Mouse (Mus musculus): Measurements from ENCODE around the gene Lhfpl5.
A peak's percentile ranks its signal among the peaks of the same experiment; 100 is the strongest.

- TF ChIP-seq EP300 (IDR thresholded peaks at IDR 0.05; ENCODE audit: low read depth) (no peak), CTCF (IDR thresholded peaks at IDR 0.05; ENCODE audit: low read depth) (peak; percentile 99)
Measured at GRCm38 (mm10) chr17:28528043-28528351, 47.4 kb upstream of the Lhfpl5 start.

Data from heart, postnatal 0 days (tissue).